Mouse (Mus musculus) limb, embryonic 14.5 days (tissue): ENCODE results near the gene Rasgrf1. TPM values are rescaled to one million over a fixed set of nuclear protein-coding genes. Genes with fewer than 3 reads are reported as not detected.

Experiments
- ATAC-seq: fragments of 200-750 bp; cut with Nextera tagmentation; 2 replicates; pipeline ENCODE4 v1.8.0; 2017; ENCODE audit warnings: low read depth, moderate number of reproducible peaks, moderate TSS enrichment; ENCODE audit not compliant: low FRiP score
- DNase-seq: peaks from one replicate; pipeline ENCODE4 v3.0.0-alpha.2; 2015; ENCODE audit warnings: low spot score
- H3K27ac ChIP-seq: fragments of 300-500 bp; sonication (generic); replicated peaks from 2 replicates; pipeline ENCODE4 v1.5.1; 2014; ENCODE audit warnings: low read depth, mild to moderate bottlenecking, low read length, moderate library complexity, mixed read lengths
- H3K27me3 ChIP-seq: fragments of 300-500 bp; sonication (generic); 2 replicates; pipeline ENCODE4 v1.6.1; 2014; ENCODE audit warnings: low read length, mixed read lengths; ENCODE audit not compliant: control insufficient read depth, insufficient read depth
- H3K36me3 ChIP-seq: fragments of 300-500 bp; sonication (generic); 2 replicates; pipeline ENCODE4 v1.6.1; 2014; ENCODE audit warnings: mild to moderate bottlenecking, low read length, moderate library complexity, mixed read lengths; ENCODE audit not compliant: control insufficient read depth, insufficient read depth
- H3K4me1 ChIP-seq: fragments of 300-500 bp; sonication (generic); 2 replicates; pipeline ENCODE4 v1.6.1; 2014; ENCODE audit warnings: antibody characterized with exemption, low read length, mixed read lengths; ENCODE audit not compliant: control insufficient read depth, insufficient read depth
- H3K4me2 ChIP-seq: fragments of 300-500 bp; sonication (generic); replicated peaks from 2 replicates; pipeline ENCODE4 v1.6.1; 2014; ENCODE audit warnings: low read depth, mild to moderate bottlenecking, low read length, moderate library complexity; ENCODE audit not compliant: severe bottlenecking
- H3K4me3 ChIP-seq: fragments of 300-500 bp; sonication (generic); replicated peaks from 2 replicates; pipeline ENCODE4 v1.5.1; 2014; ENCODE audit warnings: low read length
- H3K9ac ChIP-seq: fragments of 300-500 bp; sonication (generic); 2 replicates; pipeline ENCODE4 v1.6.1; 2014; ENCODE audit warnings: mild to moderate bottlenecking, low read depth, low read length, moderate library complexity; ENCODE audit not compliant: severe bottlenecking
- H3K9me3 ChIP-seq: fragments of 300-500 bp; sonication (generic); 2 replicates; pipeline ENCODE4 v1.6.1; 2016; ENCODE audit warnings: low read length; ENCODE audit not compliant: control insufficient read depth
- POLR2A ChIP-seq: fragments of 200-500 bp; IDR thresholded peaks from 2 replicates; pipeline ENCODE4 v1.8.0; 2012; ENCODE audit warnings: inconsistent platforms, mild to moderate bottlenecking, moderate library complexity, borderline replicate concordance; ENCODE audit not compliant: insufficient read depth, insufficient read length; ENCODE audit errors: extremely low read depth
- WGBS: fragments of 180-500 bp; shearing (Covaris S2); extraction: QIAGEN DNeasy Blood & Tissue Kit; methylation state at CpG from one replicate; pipeline ENCODE4 v1.1.7; 2014; 5-methylcytosine and 5-hydroxymethylcytosine counted together
- polyA plus RNA-seq, 2 experiments: library from polyadenylated mRNA; depleted of rRNA in 1 of 2; stranded (reverse) in 1 of 2; unstranded in 1 of 2; fragments of >200 nt; fragmentation: Nextera tagmentation in 1 of 2; extraction: Ambion mirVana in 1 of 2; gene quantifications; 2 replicates each; pipeline versions ENCODE4 v1.2.1 to v1.2.3; 2012 to 2014

Gene Rasgrf1
- polyA plus RNA-seq, 2 experiments: 0.55 to 1.1 TPM

- WGBS: 73% methylated on average over 4 of the region's 4 CpGs
- H3K4me2 ChIP-seq: no peak overlapping the region
- H3K27me3 ChIP-seq: no peaks in the 10 kb centered on the region
- no peak overlapping the region for H3K4me3 ChIP-seq
- TF ChIP-seq POLR2A: no peak
- DNase-seq (no peak), ATAC-seq (no peak)
- H3K36me3 ChIP-seq: no peaks in the 10 kb centered on the region
- no peak overlapping the region for H3K27ac ChIP-seq
- no peaks in the 10 kb centered on the region for H3K4me1 ChIP-seq
- H3K9me3 ChIP-seq: no peaks in the 10 kb centered on the region
- no peak overlapping the region for H3K9ac ChIP-seq
Observed at GRCm38 (mm10) chr9:89967716-89968115, 58.0 kb downstream of the Rasgrf1 start.

- H3K27ac ChIP-seq: no peak overlapping the region
- 85% methylated on average over 6 of the region's 6 CpGs for WGBS
- no peak overlapping the region for H3K4me3 ChIP-seq
- no peak for DNase-seq
- no peak for TF ChIP-seq POLR2A
- no peak overlapping the region for H3K9ac ChIP-seq
- H3K4me1 ChIP-seq: no peaks in the 10 kb centered on the region
- no peak overlapping the region for H3K4me2 ChIP-seq
- no peaks in the 10 kb centered on the region for H3K36me3 ChIP-seq
- H3K9me3 ChIP-seq: no peaks in the 10 kb centered on the region
- ATAC-seq: no peak
- no peaks in the 10 kb centered on the region for H3K27me3 ChIP-seq
Observed at GRCm38 (mm10) chr9:89968836-89969450, 59.2 kb downstream of the Rasgrf1 start.

GRCm38 (mm10) chr9:89970271-89970670, 60.6 kb downstream of the Rasgrf1 start:
- 87% methylated on average over 10 of the region's 10 CpGs for WGBS
- ATAC-seq: no peak
- no peak for TF ChIP-seq POLR2A
- Histone ChIP-seq H3K4me1 (no peaks in the 10 kb centered on the region), H3K36me3 (no peaks in the 10 kb centered on the region), H3K9ac (no peak overlapping the region), H3K4me3 (no peak overlapping the region), H3K27me3 (no peaks in the 10 kb centered on the region), H3K4me2 (no peak overlapping the region), H3K27ac (no peak overlapping the region), H3K9me3 (no peaks in the 10 kb centered on the region)
- no peak for DNase-seq

- Histone ChIP-seq H3K9me3 (no peaks in the 10 kb centered on the region), H3K27ac (no peak overlapping the region), H3K4me3 (no peak overlapping the region), H3K9ac (no peak overlapping the region), H3K27me3 (no peaks in the 10 kb centered on the region), H3K36me3 (no peaks in the 10 kb centered on the region), H3K4me1 (no peaks in the 10 kb centered on the region), H3K4me2 (no peak overlapping the region)
- no peak for DNase-seq
- WGBS: 81% methylated on average over 11 of the region's 11 CpGs
- no peak for ATAC-seq
- no peak for TF ChIP-seq POLR2A
Observed at GRCm38 (mm10) chr9:89970886-89971486, 61.3 kb downstream of the Rasgrf1 start.

GRCm38 (mm10) chr9:89972321-89972720, 62.6 kb downstream of the Rasgrf1 start:
- no peaks in the 10 kb centered on the region for H3K36me3 ChIP-seq
- H3K9me3 ChIP-seq: no peaks in the 10 kb centered on the region
- H3K9ac ChIP-seq: no peak overlapping the region
- ATAC-seq: no peak
- no peak overlapping the region for H3K4me2 ChIP-seq
- H3K4me1 ChIP-seq: no peaks in the 10 kb centered on the region
- WGBS: 50% methylated on average over 3 of the region's 3 CpGs
- H3K27me3 ChIP-seq: no peaks in the 10 kb centered on the region
- TF ChIP-seq POLR2A: no peak
- no peak for DNase-seq
- no peak overlapping the region for H3K4me3 ChIP-seq
- no peak overlapping the region for H3K27ac ChIP-seq
